In the genomic region with DNA sequence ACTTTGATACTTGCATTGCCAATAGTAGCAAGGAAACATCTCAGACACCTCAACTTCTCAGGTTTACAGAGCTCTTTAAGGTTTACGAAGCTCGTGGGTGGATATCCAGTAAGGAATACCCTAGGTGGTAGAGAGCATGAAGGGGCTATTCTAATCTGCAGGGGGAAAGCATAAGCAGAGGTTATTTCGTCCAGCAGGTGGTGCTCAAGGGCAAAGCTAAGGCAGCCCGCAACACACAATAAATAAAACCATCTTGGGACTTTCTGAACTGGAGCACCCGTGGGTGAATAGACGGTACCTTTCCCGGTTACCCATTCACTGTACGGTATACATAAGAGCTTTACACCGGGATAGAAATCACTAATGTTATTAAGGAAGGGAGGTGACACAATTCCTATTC, we compare ENCODE assay signal across 7 mouse cellular contexts.
A peak's percentile ranks its signal among the peaks of the same experiment; 100 is the strongest.
DNase-seq lines count a peak whose midpoint lies in the region; ATAC-seq and TF ChIP-seq lines count a peak whose summit lies in the region.

No protein-coding gene starts in this region.

- H3K79me2 ChIP-seq in heart, adult 2 months (replicated peaks; ENCODE audit: control insufficient read depth, insufficient read depth, low read length): no peaks in the 10 kb centered on the region

- peak; percentile 58 to 72 for DNase-seq in adrenal gland, adult 18-20 months (ENCODE audit: low spot score in 2 of 2)
- DNase-seq in embryo, embryonic 10 days (ENCODE audit: low spot score): peak; percentile 83
- DNase-seq in heart, adult 2 months: peak; percentile 48 to 69
- DNase-seq in kidney, adult 18-20 months: peak; percentile 79
- peak; percentile 79 for DNase-seq in left cerebral cortex, postnatal 4 days
- DNase-seq in spleen, adult 12 weeks (ENCODE audit: low spot score): peak; percentile 11

- 11% methylated on average over 9 of the region's 9 CpGs for WGBS in heart, adult 2 months
- 21% methylated on average over 9 of the region's 9 CpGs for WGBS in midbrain, embryonic 13.5 days

- intact Hi-C loops in heart, adult 2 months (cut with DNase I): loop anchor here (1.0 to 10.0 kb wide), 3 partner anchors 141 to 996 kb away; partner anchors contain the start of gene Alcam
- intact Hi-C loops in left cerebral cortex, postnatal 4 days (cut with DNase I): loop anchor here (5.0 kb wide), 1 partner anchor 141 kb away; the partner anchor contains the start of gene Alcam

- H3K27ac ChIP-seq in heart, adult 2 months: no peak overlapping the region
- H3K27ac ChIP-seq in midbrain, embryonic 13.5 days: no peak overlapping the region

- TF ChIP-seq CTCF in heart, adult 2 months (IDR thresholded peaks at IDR 0.05): peak; percentile 89

- H3K36me3 ChIP-seq in heart, adult 2 months (ENCODE audit: control insufficient read depth, insufficient read depth, low read length): no peaks in the 10 kb centered on the region
- no peaks in the 10 kb centered on the region for H3K36me3 ChIP-seq in midbrain, embryonic 13.5 days

- H3K27me3 ChIP-seq in heart, adult 2 months (ENCODE audit: control insufficient read depth, insufficient read depth, low read length): no peaks in the 10 kb centered on the region
- H3K27me3 ChIP-seq in midbrain, embryonic 13.5 days: no peaks in the 10 kb centered on the region

- H3K4me2 ChIP-seq in midbrain, embryonic 13.5 days (replicated peaks): 0 out of 2 replicates have a peak overlapping the region, but pooled peaks have one; percentile 22

- no peak for TF ChIP-seq POLR2A in heart, adult 2 months (IDR thresholded peaks at IDR 0.05; ENCODE audit: insufficient read depth, low read depth, low read length)

- no peaks in the 10 kb centered on the region for H3K9me3 ChIP-seq in midbrain, embryonic 13.5 days

- H3K9ac ChIP-seq in heart, adult 2 months (ENCODE audit: low read depth, low read length): no peak overlapping the region
- H3K9ac ChIP-seq in midbrain, embryonic 13.5 days (replicated peaks): no peak overlapping the region

- H3K4me1 ChIP-seq in heart, adult 2 months (ENCODE audit: control insufficient read depth, insufficient read depth, low read length): no peaks in the 10 kb centered on the region
- H3K4me1 ChIP-seq in midbrain, embryonic 13.5 days (replicated peaks): no peaks in the 10 kb centered on the region

- no peak overlapping the region for H3K4me3 ChIP-seq in heart, adult 2 months
- H3K4me3 ChIP-seq in midbrain, embryonic 13.5 days (replicated peaks): no peak overlapping the region

- peak; percentile 79 for ATAC-seq in midbrain, embryonic 13.5 days

- 0 out of 2 replicates have a peak, but pooled peaks have one; percentile 26 for TF ChIP-seq EP300 in heart, adult 2 months (IDR thresholded peaks at IDR 0.05; ENCODE audit: insufficient read depth, low read depth, low read length)

Comparison
In these comparisons a context has a peak if more than half of its experiments do, and no peak if none do; other contexts are left out.
1. DNase-seq: peak in every context shown above with its lines; median percentile 83 in embryo, embryonic 10 days; 79 in kidney, adult 18-20 months; 79 in left cerebral cortex, postnatal 4 days; 65 in adrenal gland, adult 18-20 months; 58 in heart, adult 2 months; 11 in spleen, adult 12 weeks.